Mouse (Mus musculus) kidney, embryonic 15.5 days (tissue): ENCODE data around the gene Lsm7. TPM values are rescaled to one million over a fixed set of nuclear protein-coding genes. Genes with fewer than 3 reads are reported as not detected.

Source experiments
- ATAC-seq: fragments of 200-750 bp; cut with Nextera tagmentation; replicated peaks from 2 replicates; pipeline ENCODE4 v1.8.0; 2017; ENCODE audit warnings: moderate TSS enrichment; ENCODE audit not compliant: low FRiP score
- H3K27ac ChIP-seq: fragments of 300-500 bp; sonication (generic); 2 replicates; pipeline ENCODE4 v1.5.1; 2015; ENCODE audit warnings: mild to moderate bottlenecking, inconsistent platforms
- H3K27me3 ChIP-seq: fragments of 300-500 bp; sonication (generic); 2 replicates; pipeline ENCODE4 v1.6.1; 2015; ENCODE audit warnings: inconsistent platforms
- H3K36me3 ChIP-seq: fragments of 300-500 bp; sonication (generic); 2 replicates; pipeline ENCODE4 v1.6.1; 2015; ENCODE audit warnings: inconsistent platforms
- H3K4me1 ChIP-seq: fragments of 300-500 bp; sonication (generic); 2 replicates; pipeline ENCODE4 v1.6.1; 2015; ENCODE audit warnings: inconsistent platforms
- H3K4me2 ChIP-seq: fragments of 300-500 bp; sonication (generic); 2 replicates; pipeline ENCODE4 v1.6.1; 2015; ENCODE audit warnings: moderate library complexity, mild to moderate bottlenecking, inconsistent platforms
- H3K4me3 ChIP-seq: fragments of 300-500 bp; sonication (generic); replicated peaks from 2 replicates; pipeline ENCODE4 v1.5.1; 2015; ENCODE audit warnings: mild to moderate bottlenecking, inconsistent platforms
- H3K9ac ChIP-seq: fragments of 300-500 bp; sonication (generic); 2 replicates; pipeline ENCODE4 v1.6.1; 2015; ENCODE audit warnings: mild to moderate bottlenecking, inconsistent platforms
- H3K9me3 ChIP-seq: fragments of 300-500 bp; sonication (generic); replicated peaks from 2 replicates; pipeline ENCODE4 v1.6.1; 2016; ENCODE audit warnings: inconsistent platforms
- WGBS: fragments of 180-500 bp; shearing (Covaris S2); methylation state at CpG from one replicate; pipeline ENCODE4 v1.1.7; 2015; ENCODE audit warnings: mixed read lengths; 5-methylcytosine and 5-hydroxymethylcytosine counted together
- polyA plus RNA-seq: library from polyadenylated mRNA; unstranded; fragments of >200 nt; fragmentation: Nextera tagmentation; extraction: Ambion mirVana; gene quantifications from 2 replicates; pipeline ENCODE4 v1.2.1, GENCODE M21; 2015

The Lsm7 gene
- polyA plus RNA-seq, 1 experiment from 2014 or later = 303 TPM

DNA sequence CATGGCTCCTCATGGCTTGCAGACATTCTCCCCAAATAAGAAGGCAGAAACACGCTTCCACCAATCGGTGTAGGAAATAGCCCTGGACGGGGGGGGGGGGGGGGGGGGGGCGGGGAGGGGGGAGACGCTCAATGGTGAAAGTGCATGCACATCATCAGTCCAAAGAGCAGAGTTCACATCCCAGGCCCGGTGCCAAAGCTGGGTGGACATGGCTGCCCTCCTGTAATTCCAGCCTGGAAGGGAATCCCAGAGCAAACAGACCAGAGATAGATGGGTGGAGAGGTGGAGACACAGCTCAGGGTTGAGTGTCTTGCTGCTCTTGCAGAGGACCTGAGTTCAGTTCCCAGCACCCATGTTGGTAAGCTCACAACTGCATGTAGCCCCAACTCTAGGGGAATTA is 16.0 kb upstream of the Lsm7 start:
- WGBS = 81% methylated on average over 4 of the region's 6 CpGs
- H3K9ac ChIP-seq = no peak overlapping the region
- no peaks in the 10 kb centered on the region; the same call in none of the 2 replicates for H3K27me3 ChIP-seq
- H3K4me3 ChIP-seq = no peak overlapping the region
- no peaks in the 10 kb centered on the region for H3K9me3 ChIP-seq
- no peak for ATAC-seq
- H3K27ac ChIP-seq = no peak overlapping the region
- 0 out of 2 replicates have a peak, but pooled peaks cover 3% of the 10 kb centered on the region for H3K4me1 ChIP-seq
- peaks cover 26% of the 10 kb centered on the region for H3K36me3 ChIP-seq
- no peak overlapping the region for H3K4me2 ChIP-seq

DNA sequence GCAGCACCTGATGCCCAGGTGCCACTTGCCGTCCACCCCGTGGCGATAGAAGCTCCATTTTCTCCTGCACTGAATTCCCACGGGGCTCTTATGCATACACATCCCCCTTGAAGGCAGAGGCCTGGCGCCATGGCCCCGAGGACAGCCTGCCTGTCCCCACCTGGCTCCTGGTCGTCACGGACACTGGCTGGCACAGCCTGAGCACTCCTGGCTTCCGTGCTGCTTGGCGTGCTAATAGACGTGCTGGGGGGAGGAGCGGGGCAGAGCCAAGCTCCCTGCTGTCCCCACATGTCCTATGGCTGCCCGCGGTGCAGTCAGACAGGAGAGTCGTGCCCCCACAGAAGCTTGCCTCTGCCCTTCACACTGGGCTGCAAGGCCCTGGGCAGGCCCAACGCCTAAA is 9.4 kb upstream of the Lsm7 start:
- Histone ChIP-seq H3K4me2 (no peak overlapping the region), H3K27me3 (no peaks in the 10 kb centered on the region), H3K27ac (no peak overlapping the region), H3K9me3 (no peaks in the 10 kb centered on the region), H3K4me3 (no peak overlapping the region), H3K9ac (no peak overlapping the region), H3K36me3 (peaks cover 75% of the 10 kb centered on the region), H3K4me1 (no peaks in the 10 kb centered on the region)
- WGBS = 94% methylated on average over 16 of the region's 16 CpGs
- no peak for ATAC-seq

DNA sequence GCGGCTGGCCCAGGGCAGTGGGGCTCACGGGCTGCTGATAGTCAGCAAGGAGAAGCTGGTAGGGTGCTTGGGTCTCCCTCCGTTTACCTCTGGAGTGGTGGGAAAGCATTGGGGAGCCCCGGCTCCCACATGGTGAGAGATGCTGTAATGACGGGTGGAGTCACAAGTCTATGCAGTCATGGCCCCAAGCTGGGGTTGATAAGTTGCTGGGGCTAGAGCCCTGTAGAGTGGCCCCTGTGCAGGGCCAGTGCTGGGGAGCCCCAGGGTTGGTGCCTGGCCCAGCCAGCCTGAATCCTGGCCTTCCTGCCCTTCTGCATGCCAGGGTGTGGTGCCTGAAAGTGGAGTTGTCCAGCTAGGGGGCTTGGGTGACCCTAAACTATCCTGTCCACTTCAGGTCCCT is 7.3 kb upstream of the Lsm7 start:
- Histone ChIP-seq H3K36me3 (peaks cover 62% of the 10 kb centered on the region), H3K27ac (no peak overlapping the region), H3K27me3 (no peaks in the 10 kb centered on the region), H3K4me2 (no peak overlapping the region), H3K9ac (no peak overlapping the region), H3K4me1 (peaks cover 7% of the 10 kb centered on the region; the same call in 1 of the 2 replicates), H3K9me3 (no peaks in the 10 kb centered on the region), H3K4me3 (no peak overlapping the region)
- 95% methylated on average over 5 of the region's 5 CpGs for WGBS
- ATAC-seq = no peak

DNA sequence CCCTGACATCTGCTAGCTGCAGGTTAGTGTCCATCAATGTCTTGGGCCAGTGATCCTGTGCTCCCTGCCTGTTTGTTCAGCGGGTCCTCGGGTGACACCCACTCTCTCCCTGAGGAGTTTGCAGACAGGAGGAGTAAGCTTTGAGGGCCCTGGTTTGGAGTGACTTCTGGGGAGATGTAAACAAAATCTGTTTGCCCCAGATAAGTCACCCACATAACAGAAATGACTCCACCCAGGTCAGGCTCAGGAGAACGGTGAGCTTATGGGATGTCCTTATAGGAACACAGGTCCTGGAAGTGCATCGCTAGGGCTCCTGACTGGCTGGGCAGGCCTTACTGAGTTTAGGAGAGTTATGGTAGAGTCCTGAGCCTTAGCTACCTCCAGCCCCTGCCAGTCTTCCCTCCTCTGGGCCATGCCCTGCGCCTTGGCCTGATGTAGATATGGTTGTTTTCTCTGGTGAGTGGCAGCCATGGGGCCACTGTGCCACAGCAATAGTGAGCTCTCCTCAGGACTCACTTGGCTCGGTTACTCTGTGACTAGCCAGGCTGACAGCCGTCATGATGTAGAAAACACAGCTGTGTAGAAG is 3.4 kb upstream of the Lsm7 start:
- Histone ChIP-seq H3K9ac (no peak overlapping the region), H3K9me3 (no peaks in the 10 kb centered on the region), H3K27ac (no peak overlapping the region), H3K4me3 (no peak overlapping the region), H3K27me3 (no peaks in the 10 kb centered on the region), H3K36me3 (peaks cover 26% of the 10 kb centered on the region), H3K4me1 (peaks cover 37% of the 10 kb centered on the region), H3K4me2 (no peak overlapping the region)
- ATAC-seq = no peak; the same call in 1 of the 2 replicates
- 73% methylated on average over 7 of the region's 7 CpGs for WGBS

DNA sequence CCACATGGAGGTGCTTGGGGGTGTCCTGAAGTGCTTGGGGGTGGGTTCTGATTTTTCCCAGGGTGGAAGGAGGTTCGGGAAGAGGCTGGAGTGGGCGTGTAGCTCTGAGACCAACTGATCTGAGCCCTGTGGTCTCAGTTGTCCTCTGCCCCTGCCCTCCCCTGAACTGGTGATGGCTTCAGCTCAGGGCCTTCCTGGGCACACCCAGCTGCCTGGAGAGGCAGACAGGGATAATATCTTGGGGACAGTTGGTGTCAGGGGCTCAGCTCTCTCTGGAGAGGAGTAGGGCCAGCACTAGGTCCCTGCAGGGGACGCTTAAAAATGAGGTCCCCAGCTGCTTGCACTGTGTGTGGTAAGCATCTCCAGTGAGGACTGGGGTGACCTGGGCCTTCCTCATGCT is 2.8 kb upstream of the Lsm7 start:
- no peak overlapping the region for H3K27ac ChIP-seq
- no peaks in the 10 kb centered on the region for H3K27me3 ChIP-seq
- 72% methylated on average over 3 of the region's 3 CpGs for WGBS
- 0 out of 2 replicates have a peak overlapping the region, but pooled peaks have one; percentile 10 for H3K9ac ChIP-seq
- H3K4me2 ChIP-seq = no peak overlapping the region
- H3K9me3 ChIP-seq = no peaks in the 10 kb centered on the region
- H3K36me3 ChIP-seq = peaks cover 26% of the 10 kb centered on the region
- peaks cover 39% of the 10 kb centered on the region for H3K4me1 ChIP-seq
- ATAC-seq = no peak
- H3K4me3 ChIP-seq = no peak overlapping the region

DNA sequence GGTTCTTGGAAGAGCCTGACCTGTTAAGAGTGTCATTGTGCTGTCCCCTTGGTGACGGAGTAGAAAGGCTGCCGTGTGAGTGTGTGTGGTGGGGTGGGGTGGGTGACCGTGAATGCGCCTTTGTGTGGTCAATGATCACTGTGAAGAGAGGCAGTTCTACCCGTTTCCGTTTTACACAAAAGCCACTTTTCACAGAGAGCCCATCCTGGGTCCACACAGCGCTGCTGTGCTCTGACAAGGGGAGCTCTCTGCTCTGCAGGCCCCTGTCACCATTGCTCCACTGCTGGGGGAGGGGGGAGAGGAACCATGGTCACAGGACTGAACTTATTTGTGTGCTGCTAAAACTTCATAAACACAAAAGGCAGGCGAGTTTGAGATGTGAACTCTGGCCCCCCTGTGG is 2.4 kb upstream of the Lsm7 start:
- Histone ChIP-seq H3K4me3 (no peak overlapping the region), H3K9ac (peak overlapping the region; percentile 10; the same call in 1 of the 2 replicates), H3K4me1 (peaks cover 39% of the 10 kb centered on the region), H3K36me3 (peaks cover 24% of the 10 kb centered on the region), H3K27me3 (no peaks in the 10 kb centered on the region), H3K4me2 (no peak overlapping the region), H3K9me3 (no peaks in the 10 kb centered on the region), H3K27ac (no peak overlapping the region)
- 72% methylated on average over 8 of the region's 8 CpGs for WGBS
- no peak for ATAC-seq

DNA sequence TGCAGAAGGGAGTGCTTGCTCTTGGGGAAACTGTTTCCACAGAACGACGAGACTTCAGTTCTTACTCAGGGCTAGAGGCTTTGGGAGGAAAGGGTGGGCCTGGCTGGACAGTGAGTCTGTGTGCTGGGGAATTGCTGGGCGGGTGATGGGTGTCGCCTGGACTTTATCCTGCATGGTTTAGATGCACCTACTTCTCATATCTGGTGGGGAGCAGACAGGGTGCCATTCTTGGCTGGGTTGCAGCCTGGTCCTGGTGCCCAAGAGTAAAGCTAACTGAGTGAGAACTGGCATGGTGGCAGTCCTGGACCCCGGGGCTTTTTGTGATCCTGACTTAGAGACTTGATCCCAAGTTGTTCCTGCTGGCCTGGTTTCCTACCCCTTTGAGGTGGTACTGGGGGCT is 1.9 kb upstream of the Lsm7 start:
- Histone ChIP-seq H3K9ac (0 out of 2 replicates have a peak overlapping the region, but pooled peaks have one; percentile 10), H3K4me1 (peaks cover 39% of the 10 kb centered on the region), H3K27me3 (no peaks in the 10 kb centered on the region), H3K36me3 (peaks cover 24% of the 10 kb centered on the region), H3K9me3 (no peaks in the 10 kb centered on the region), H3K4me3 (0 out of 2 replicates have a peak overlapping the region, but pooled peaks have one; percentile 88), H3K4me2 (0 out of 2 replicates have a peak overlapping the region, but pooled peaks have one; percentile 95), H3K27ac (no peak overlapping the region)
- no peak for ATAC-seq
- WGBS = 78% methylated on average over 5 of the region's 5 CpGs

DNA sequence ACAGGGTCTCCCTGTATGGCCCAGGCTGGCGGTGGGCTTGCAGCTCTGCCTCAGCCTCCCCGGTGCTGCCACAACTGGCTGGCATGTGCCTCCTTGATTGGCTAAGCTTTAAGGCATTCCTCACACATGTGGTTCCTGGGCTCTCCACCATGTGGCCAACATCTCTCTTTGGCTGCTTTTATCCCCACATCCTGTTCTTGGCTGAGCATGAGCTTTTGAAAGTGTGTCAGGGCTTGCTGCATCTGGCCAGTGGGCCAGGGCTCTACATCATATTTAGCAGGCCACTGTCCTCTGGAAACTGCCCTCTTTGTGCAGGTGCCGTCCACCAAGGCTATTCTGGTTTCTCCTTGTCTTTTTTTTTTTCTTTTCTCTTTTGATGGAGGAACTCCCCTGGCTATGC is 1.3 kb upstream of the Lsm7 start:
- Histone ChIP-seq H3K4me3 (peak overlapping the region; percentile 88), H3K27me3 (no peaks in the 10 kb centered on the region), H3K9ac (no peak overlapping the region), H3K27ac (no peak overlapping the region), H3K4me2 (peak overlapping the region; percentile 95), H3K36me3 (peaks cover 24% of the 10 kb centered on the region), H3K9me3 (no peaks in the 10 kb centered on the region), H3K4me1 (peaks cover 39% of the 10 kb centered on the region)
- no peak for ATAC-seq
- WGBS = 72% methylated on average over 3 of the region's 3 CpGs

DNA sequence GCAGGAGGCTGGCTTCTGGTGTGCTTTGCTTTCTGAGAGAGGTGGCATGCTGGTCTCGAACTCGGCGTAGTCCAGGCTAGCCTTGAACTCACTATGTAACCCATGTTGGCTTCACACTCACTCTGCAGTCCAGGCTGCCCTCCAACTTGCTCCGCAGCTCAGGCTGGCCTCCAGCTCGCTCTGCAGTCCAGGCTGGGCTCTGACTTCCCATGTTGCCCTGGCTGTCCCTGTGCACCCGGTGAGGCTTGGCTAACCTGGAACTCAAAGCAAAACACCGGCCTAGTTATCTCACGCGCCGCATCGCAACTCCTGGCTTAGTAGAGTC is 702 bp upstream of the Lsm7 start:
- Histone ChIP-seq H3K27ac (no peak overlapping the region), H3K4me3 (peak overlapping the region; percentile 88), H3K9ac (peak overlapping the region; percentile 87), H3K9me3 (no peaks in the 10 kb centered on the region), H3K4me1 (peaks cover 39% of the 10 kb centered on the region), H3K27me3 (no peaks in the 10 kb centered on the region), H3K4me2 (peak overlapping the region; percentile 95), H3K36me3 (peaks cover 27% of the 10 kb centered on the region)
- ATAC-seq = peak; percentile 20
- WGBS = 26% methylated on average over 11 of the region's 11 CpGs

DNA sequence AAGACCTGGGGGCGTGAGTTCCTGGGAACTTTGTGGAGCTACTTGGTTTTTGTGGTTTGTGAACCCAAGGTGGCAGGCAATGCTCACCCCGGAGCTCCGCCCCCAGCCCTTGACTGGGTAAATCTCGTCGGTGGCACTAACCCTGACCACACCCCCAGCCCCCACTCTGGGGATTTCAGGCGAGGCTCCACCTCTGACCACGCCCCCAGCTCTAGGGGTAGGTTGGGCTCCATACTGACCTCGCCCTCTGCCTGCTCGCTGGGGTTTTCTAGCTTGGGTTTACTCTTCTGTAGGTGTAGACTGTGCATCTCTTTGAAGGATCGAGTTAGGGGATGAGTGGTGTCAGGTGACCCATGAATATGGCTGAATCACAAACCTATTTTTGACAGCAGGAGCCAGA is 6.4 kb downstream of the Lsm7 start:
- no peak overlapping the region for H3K4me3 ChIP-seq
- H3K4me1 ChIP-seq = peaks cover 18% of the 10 kb centered on the region
- no peak overlapping the region for H3K4me2 ChIP-seq
- no peaks in the 10 kb centered on the region for H3K9me3 ChIP-seq
- H3K36me3 ChIP-seq = peaks cover 26% of the 10 kb centered on the region
- H3K27ac ChIP-seq = no peak overlapping the region
- ATAC-seq = peak; percentile 38
- 13% methylated on average over 10 of the region's 10 CpGs for WGBS
- no peak overlapping the region for H3K9ac ChIP-seq
- peaks cover 24% of the 10 kb centered on the region for H3K27me3 ChIP-seq

DNA sequence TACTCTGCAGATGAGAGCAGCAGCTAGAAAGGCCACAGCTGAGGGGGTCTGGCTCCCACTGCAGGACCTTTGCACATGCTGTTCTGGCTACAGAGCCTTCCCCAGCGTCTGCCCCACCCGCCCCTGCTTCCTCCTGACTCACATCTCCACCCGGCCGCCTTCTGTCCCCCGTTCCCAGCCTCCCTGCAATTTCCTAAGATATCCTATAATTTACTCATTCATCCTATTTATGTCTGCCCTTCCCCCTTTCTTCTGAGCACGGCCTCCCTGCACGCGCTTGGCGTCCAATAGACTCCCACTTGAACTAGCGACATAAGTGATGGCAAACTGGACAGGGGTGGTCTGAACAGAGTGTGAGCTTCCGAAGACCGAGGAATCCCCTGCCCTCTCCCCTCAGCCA is 9.3 kb downstream of the Lsm7 start:
- Histone ChIP-seq H3K4me3 (no peak overlapping the region), H3K4me1 (peaks cover 21% of the 10 kb centered on the region), H3K9ac (no peak overlapping the region), H3K4me2 (no peak overlapping the region), H3K9me3 (no peaks in the 10 kb centered on the region), H3K36me3 (no peaks in the 10 kb centered on the region), H3K27me3 (peaks cover 52% of the 10 kb centered on the region), H3K27ac (no peak overlapping the region)
- WGBS = 71% methylated on average over 12 of the region's 12 CpGs
- no peak for ATAC-seq

DNA sequence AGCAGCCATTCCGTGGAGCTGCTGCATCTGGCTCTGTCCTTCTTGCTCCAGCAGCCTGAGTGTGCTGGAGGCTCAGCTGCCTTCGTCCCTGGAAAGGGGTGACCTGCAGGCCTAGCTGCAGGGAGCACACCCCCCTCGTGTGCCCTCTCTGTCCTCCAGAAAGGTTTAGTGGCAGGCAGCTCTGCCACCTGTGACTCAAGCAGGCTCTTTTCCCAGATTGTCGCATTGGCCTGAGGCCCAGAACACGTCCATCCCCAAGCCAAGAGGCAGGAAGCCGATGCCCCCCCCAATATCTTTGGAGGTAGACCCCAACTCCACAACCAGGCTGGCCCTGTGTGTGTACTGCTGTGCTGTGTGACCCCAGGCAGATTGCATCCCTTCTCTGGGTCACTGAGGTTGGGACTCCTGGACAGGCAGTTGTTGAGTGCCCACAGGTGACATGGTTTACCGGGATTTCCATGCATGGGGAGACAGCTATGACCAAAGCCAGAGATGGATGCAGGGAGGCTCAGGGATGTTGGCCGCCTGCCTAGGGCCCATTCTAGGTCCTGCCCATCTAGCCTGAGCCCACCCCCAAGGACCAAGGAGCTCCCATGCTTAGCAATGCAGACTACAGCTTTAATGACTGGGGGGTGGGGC is 9.8 kb downstream of the Lsm7 start:
- 66% methylated on average over 8 of the region's 8 CpGs for WGBS
- no peak for ATAC-seq

More for the DNA sequence above, 9.8 kb downstream of the Lsm7 start:
- Histone ChIP-seq H3K4me1 (peaks cover 21% of the 10 kb centered on the region), H3K27ac (no peak overlapping the region), H3K4me3 (no peak overlapping the region), H3K9me3 (no peaks in the 10 kb centered on the region), H3K36me3 (no peaks in the 10 kb centered on the region), H3K27me3 (peaks cover 52% of the 10 kb centered on the region), H3K4me2 (no peak overlapping the region), H3K9ac (no peak overlapping the region)
